Mouse (Mus musculus) granulocyte monocyte progenitor cell, adult 5-6 weeks (primary cell): ENCODE results near the gene Mycl. TPM values are rescaled to one million over a fixed set of nuclear protein-coding genes. Genes with fewer than 3 reads are reported as not detected.
"Not testable (repeated sequence)": the region's sequence is repeated elsewhere in the genome, so short reads cannot be mapped to it uniquely, and the experiment has no call there.

Experiments used
- ATAC-seq: replicated peaks from 2 replicates; pipeline ENCODE4 v1.8.0; 2016; ENCODE audit warnings: mild to moderate bottlenecking, moderate TSS enrichment, inconsistent platforms; ENCODE audit not compliant: poor library complexity, severe bottlenecking
- total RNA-seq, 2 experiments: library from RNA; stranded (forward) in 1 of 2; stranded (reverse) in 1 of 2; fragments of 200-712, 200-1000 nt in 1 of 2; fragments of >200 nt in 1 of 2; fragmentation: Nextera tagmentation in 1 of 2; gene quantifications; 2 replicates each; pipeline ENCODE4 v1.2.3; 2014 to 2017

Mycl gene
- total RNA-seq, 2 experiments from 2014 or later: 0.21 to 4.4 TPM

DNA sequence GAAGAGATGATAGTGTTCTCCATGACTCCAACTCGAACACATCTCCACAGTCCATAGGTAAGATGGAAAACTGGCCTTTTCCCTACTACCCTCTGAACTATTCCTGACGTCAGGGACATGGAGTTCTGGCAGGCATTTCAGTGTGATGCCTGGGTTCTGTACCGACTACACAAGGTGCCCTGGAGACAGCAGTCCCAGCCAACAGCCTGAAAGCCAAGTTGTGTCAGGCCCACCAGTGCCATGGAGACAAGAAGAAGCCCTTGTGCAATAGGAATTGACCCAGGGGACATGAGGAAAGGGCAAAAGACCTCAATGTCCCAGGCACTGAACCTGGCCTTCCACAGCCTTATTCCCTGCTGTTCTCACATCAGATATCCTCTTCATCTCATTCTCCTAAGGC lies 15.6 kb upstream of the Mycl start:
- no peak for ATAC-seq

- ATAC-seq: no peak
Measured at GRCm38 (mm10) chr4:122980684-122981083, 14.8 kb upstream of the Mycl start.

DNA sequence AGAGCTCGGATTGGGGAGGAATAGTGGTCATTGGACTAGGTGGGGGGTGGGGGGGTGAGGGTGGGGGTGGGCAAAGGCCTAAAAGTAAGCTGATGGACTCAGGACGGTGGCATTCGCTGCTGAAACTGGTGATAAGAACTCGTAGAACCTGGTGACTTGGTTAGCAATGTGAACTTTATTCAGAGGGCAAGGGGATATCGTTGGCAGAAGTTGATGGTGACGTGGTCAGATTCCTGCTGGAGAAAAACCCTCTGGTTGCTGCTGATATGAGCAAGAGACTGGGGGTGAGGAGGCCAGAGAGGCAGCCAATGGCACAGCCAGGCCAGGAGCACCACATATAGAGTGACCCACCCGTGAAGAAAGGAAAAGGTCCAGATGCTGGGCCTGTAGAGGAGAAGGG lies 14.2 kb upstream of the Mycl start:
- ATAC-seq: no peak

- no peak for ATAC-seq
Measured at GRCm38 (mm10) chr4:122981930-122982329, 13.5 kb upstream of the Mycl start.

DNA sequence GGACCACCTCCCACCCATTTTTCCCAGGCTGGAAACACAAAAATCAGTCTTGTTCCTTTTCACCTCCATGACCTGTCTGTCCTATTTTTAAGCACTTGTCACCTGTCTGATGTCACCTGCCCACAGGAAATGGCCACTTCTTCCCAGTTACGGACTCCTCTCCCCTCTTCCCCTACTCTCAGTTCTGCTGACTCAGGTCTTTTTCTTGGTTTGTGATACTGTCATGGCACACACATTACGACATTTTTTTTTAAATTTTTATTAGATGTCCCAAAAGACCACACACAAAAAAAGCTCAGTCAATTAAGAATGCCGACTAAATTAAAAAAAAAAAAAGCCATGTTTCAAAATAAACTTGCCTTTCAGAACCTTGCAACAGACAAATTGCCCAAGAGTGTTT lies 12.9 kb upstream of the Mycl start:
- ATAC-seq: peak; percentile 16

GRCm38 (mm10) chr4:122983486-122984261 lies 11.8 kb upstream of the Mycl start:
- ATAC-seq: peak; percentile 45

GRCm38 (mm10) chr4:122985110-122985509 lies 10.3 kb upstream of the Mycl start:
- ATAC-seq: peak; percentile 88

- no peak for ATAC-seq
Measured at GRCm38 (mm10) chr4:122987421-122987820, 8.0 kb upstream of the Mycl start.

DNA sequence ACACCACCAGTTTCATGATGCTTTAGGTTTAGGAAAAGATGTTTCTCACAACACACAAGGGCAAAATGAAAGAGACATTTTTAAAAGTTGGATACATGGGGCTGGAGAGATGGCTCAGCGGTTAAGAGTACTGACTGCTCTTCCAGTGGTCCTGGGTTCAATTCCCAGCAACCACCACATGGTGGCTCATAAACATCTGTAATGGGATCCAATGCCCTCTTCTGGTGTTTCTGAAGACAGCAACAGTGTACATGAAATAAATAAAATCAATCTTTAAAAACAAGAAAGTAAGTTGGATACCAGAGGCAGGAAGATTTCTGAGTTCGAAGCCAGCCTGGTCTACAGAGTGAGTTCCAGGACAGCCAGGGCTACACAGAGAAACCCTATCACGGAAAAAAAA lies 7.4 kb upstream of the Mycl start:
- ATAC-seq: not testable (repeated sequence)

GRCm38 (mm10) chr4:122991177-122991576 lies 4.3 kb upstream of the Mycl start:
- peak; percentile 81 for ATAC-seq

DNA sequence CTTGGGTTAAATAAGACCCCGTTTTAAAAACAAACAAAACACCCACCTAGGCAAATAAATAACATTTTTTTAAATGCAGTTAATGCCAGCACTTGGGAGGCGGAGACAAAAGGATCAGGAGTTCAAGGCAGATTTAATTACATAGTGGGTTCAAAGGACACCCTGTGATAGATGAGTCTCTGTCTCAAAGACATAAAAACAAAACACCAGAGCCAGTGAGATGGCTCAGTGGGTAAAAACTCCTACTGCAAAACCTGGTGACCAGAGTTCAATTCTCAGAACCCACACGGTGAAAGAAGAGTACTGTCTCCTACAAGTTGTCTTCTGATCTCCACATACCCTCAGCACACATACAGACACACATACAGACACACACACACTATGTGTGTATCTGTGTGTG lies 3.2 kb upstream of the Mycl start:
- no peak for ATAC-seq

DNA sequence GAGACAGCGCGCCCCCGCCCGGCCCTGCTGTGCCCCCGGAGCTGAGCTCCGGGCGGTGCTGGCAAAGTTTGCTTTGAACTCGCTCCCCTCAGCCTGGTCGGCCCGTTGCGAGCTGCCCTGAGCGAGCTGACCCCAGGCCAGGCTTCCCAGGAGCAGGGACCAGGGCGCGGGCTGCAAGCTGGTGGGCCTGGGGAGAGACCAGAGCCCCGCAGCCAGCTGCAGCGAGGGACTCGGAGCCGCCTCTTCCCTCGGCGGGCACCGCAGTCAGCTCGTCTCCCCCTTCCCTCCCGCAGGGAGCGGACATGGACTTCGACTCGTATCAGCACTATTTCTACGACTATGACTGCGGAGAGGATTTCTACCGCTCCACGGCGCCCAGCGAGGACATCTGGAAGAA lies 767 bp downstream of the Mycl start:
- ATAC-seq: peak; percentile 8; the same call in 1 of the 2 replicates

DNA sequence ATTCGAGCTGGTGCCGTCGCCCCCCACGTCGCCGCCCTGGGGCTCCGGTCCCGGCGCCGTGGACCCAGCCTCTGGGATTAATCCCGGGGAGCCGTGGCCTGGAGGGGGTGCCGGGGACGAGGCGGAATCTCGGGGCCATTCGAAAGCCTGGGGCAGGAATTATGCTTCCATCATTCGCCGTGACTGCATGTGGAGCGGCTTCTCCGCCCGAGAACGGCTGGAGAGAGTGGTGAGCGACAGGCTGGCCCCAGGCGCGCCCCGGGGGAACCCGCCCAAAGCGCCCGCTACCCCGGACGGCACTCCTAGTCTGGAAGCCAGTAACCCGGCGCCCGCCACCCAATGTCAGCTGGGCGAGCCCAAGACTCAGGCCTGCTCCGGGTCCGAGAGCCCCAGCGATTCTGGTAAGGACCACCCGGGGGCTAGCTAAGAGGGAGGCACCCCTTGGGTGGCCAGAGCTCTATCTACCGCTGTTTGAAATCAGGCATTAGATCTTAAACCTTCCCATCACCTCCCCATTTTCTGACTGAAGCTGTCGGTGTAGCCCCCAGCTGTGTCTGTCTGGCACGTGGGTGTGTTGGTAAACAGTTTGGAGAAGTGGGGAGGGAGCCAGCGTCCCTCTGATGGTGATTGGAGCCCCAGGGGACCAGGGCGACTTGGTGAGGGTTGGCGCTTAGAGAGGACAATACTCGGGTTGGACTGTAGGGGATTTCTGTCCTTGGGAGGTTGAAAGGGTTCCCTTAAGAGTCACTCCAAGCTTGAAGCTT lies 1.3 kb downstream of the Mycl start:
- peak; percentile 76 for ATAC-seq

DNA sequence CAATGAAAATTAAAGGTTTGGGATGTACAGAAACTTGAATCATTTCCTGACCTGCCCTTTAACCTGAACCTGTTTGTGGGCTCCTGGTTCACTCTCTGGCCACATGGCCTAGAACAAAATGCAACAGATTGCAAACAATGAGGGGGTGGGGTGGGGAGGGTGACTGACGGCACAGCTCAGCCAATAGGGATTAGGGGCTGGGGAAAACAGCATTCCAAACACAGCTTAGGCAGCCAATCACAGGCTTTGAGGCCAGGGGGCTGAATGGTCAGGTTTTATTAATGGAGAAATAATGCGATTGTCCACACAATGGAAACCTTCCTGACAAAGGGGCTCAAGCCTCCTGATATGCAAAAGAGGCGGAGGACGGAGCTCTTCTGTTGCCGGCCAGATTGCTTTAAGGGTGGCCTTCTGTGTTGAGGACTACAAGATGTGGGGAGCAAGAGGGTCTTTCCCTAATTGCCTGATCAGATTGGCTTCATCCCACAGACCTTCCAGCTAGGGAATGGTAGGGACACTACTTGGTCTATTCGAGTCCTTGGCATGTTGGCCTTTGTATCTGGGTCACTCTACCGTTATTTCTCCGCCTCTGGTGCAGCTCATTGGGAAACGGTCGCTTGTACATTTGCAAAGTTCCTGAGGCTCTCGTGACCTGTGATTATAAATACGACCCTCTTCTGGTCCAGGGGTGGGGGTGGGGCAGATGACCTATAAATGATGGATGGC lies 3.2 kb downstream of the Mycl start:
- ATAC-seq: no peak

GRCm38 (mm10) chr4:122999263-122999691 lies 3.8 kb downstream of the Mycl start:
- ATAC-seq: no peak

- ATAC-seq: no peak
Measured at GRCm38 (mm10) chr4:123000130-123000529, 4.7 kb downstream of the Mycl start.

- no peak for ATAC-seq
Measured at GRCm38 (mm10) chr4:123000617-123001342, 5.3 kb downstream of the Mycl start.

DNA sequence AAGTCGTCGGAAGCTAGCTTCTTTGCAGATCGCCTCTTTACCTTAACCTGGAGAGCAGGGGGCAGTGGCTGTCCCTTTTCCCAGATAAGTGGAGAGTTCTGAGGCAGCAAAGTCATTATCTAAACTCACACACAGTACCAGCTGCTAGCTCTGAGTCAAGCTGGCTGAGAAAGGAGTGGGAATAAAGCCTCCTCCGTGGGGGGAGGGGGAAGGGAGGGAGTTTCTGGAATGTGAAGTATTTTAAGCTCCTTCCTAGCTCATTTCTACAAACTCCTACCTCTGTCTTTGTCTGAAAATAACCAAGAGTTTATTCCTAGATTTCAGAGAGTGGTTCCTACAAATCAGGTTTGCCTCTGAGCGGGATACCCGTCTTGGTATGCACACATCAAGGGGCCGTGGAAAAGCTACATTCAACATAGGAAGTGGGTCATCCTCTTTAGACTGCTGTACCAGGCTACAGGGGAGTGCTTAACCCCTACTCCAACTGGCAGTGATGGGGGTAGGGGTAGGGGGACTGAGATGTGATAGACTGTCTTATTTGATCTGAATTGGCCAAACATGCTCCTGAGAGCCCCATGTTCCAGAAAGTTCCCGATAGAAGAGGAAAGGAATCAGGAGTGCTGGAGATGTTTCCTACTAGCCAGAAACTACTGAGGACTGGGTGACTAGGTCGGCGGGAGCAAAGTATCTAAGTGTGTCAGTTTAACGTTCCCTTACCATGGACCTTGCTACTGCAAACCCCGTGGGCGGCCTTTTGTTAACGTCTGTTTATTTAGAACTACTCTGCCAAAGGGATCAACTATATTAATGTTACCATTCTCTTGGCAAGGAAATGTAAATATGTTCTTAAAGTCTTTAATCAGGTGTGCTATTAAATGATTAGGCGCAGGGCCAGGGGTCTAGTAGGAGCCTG lies 9.9 kb downstream of the Mycl start:
- no peak for ATAC-seq

- not testable (repeated sequence) for ATAC-seq
Measured at GRCm38 (mm10) chr4:123012501-123012900, 17.0 kb downstream of the Mycl start.
